Comparison of ENCODE assay signal across 19 mouse cellular contexts in genomic region chr5:136979762-136980161, GRCm38 (mm10). TPM values are rescaled to one million over a fixed set of nuclear protein-coding genes. Genes with fewer than 3 reads are reported as not detected.
"Had no signal": no experiment of that assay in that cellular context is flagged by ENCODE, and none has a peak within 500 bp of the region (broad histone marks: within the 10 kb centered on the region; RNA-seq: fewer than 3 reads in every experiment).

No protein-coding gene starts in this region.

- H3K27me3 ChIP-seq: intestine, embryonic 15.5 days; kidney, embryonic 15.5 days; limb, embryonic 12.5 days; limb, embryonic 15.5 days; midbrain, embryonic 12.5 days had no signal

- H3K4me3 ChIP-seq: intestine, embryonic 15.5 days; kidney, embryonic 15.5 days; limb, embryonic 12.5 days; limb, embryonic 15.5 days; midbrain, embryonic 12.5 days had no signal

- H3K27ac ChIP-seq: intestine, embryonic 15.5 days; kidney, embryonic 15.5 days; limb, embryonic 12.5 days; limb, embryonic 15.5 days; liver, embryonic 14.5 days; macrophage; midbrain, embryonic 12.5 days; stomach, postnatal 0 days had no signal

- DNase-seq: kidney, adult 11 months; kidney, adult 8-10 months; kidney, postnatal 10 days; kidney, postnatal 4 days; left cerebral cortex, postnatal 4 days; lung, embryonic 14.5 days; thymus, adult 2 months; thymus, postnatal 14 days had no signal

- ATAC-seq: intestine, embryonic 15.5 days; lung, postnatal 0 days; midbrain, embryonic 16.5 days had no signal

- H3K9me3 ChIP-seq: intestine, embryonic 15.5 days; kidney, embryonic 15.5 days; limb, embryonic 12.5 days; limb, embryonic 15.5 days; midbrain, embryonic 12.5 days had no signal

- H3K9ac ChIP-seq: intestine, embryonic 15.5 days; kidney, embryonic 15.5 days; limb, embryonic 12.5 days; limb, embryonic 15.5 days; liver, embryonic 14.5 days; lung, embryonic 14.5 days; midbrain, embryonic 12.5 days had no signal

- H3K4me1 ChIP-seq: intestine, embryonic 15.5 days; kidney, embryonic 15.5 days; limb, embryonic 12.5 days; midbrain, embryonic 12.5 days had no signal

- H3K4me2 ChIP-seq: intestine, embryonic 15.5 days; kidney, embryonic 15.5 days; limb, embryonic 12.5 days; limb, embryonic 15.5 days; lung, embryonic 14.5 days; midbrain, embryonic 12.5 days had no signal

RNA-seq across cellular contexts. Expression of gene Cldn15, which starts 13.3 kb away (rescaled TPM):
- polyA plus RNA-seq: macrophage; neural tube, embryonic 11.5 days had no signal

RNA-seq across cellular contexts. Expression of gene Vgf, which starts 46.4 kb away (rescaled TPM):
- polyA plus RNA-seq: macrophage had no signal
